In the genomic region with DNA sequence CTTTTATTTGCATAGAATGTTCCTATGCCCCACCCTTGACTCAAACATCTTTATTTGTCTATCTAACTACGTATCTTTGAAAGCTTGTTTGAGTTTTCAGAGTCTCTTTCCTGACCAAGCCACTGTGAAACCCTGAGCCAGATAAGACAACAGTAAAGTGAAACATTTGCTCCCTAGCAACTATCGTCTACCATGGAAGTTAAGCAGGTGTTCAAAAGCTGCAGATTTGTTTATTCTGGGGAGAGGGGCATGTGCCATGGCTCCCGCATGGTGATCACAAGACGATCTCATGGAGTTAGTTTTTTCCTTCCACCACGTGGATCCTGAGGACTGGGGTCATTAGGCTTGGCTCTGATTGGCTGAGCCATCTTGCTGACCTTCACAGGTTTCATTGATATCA, we compare ENCODE assay signal across 24 mouse cellular contexts. TPM values are rescaled to one million over a fixed set of nuclear protein-coding genes. Genes with fewer than 3 reads are reported as not detected.
"Had no signal": no experiment of that assay in that cellular context is flagged by ENCODE, and none has a peak within 500 bp of the region (broad histone marks: within the 10 kb centered on the region; RNA-seq: fewer than 3 reads in every experiment).

No protein-coding gene starts in this region.

- H3K9ac ChIP-seq: liver, embryonic 15.5 days; liver, postnatal 0 days; lung, embryonic 15.5 days; midbrain, embryonic 13.5 days; midbrain, embryonic 15.5 days; neural tube, embryonic 12.5 days had no signal

- H3K36me3 ChIP-seq: liver, embryonic 15.5 days; lung, embryonic 15.5 days; midbrain, embryonic 13.5 days; midbrain, embryonic 15.5 days; neural tube, embryonic 12.5 days had no signal

- H3K4me1 ChIP-seq: liver, embryonic 15.5 days; lung, embryonic 15.5 days; megakaryocyte, embryonic 14.5 days; midbrain, embryonic 15.5 days; neural tube, embryonic 12.5 days had no signal

- H3K9me3 ChIP-seq: liver, embryonic 15.5 days; lung, embryonic 15.5 days; midbrain, embryonic 13.5 days; midbrain, embryonic 15.5 days; neural tube, embryonic 12.5 days had no signal

- H3K4me3 ChIP-seq: liver, embryonic 15.5 days; lung, embryonic 15.5 days; megakaryocyte, embryonic 14.5 days; midbrain, embryonic 13.5 days; midbrain, embryonic 15.5 days; neural tube, embryonic 12.5 days had no signal

- H3K27ac ChIP-seq: liver, embryonic 15.5 days; lung, embryonic 15.5 days; macrophage; midbrain, embryonic 13.5 days; midbrain, embryonic 15.5 days; neural tube, embryonic 12.5 days had no signal

- ATAC-seq: liver, postnatal 0 days; lung, postnatal 0 days; midbrain, embryonic 13.5 days; midbrain, embryonic 15.5 days had no signal

- H3K27me3 ChIP-seq: liver, embryonic 15.5 days; lung, embryonic 15.5 days; megakaryocyte, embryonic 14.5 days; midbrain, embryonic 13.5 days; midbrain, embryonic 15.5 days; neural tube, embryonic 12.5 days had no signal

- DNase-seq: liver, postnatal 0 days; lung, adult 2 months; lung, postnatal 14 days; lung, postnatal 36 days; right cerebral cortex, postnatal 14 days; thymus, adult 2 months; thymus, postnatal 25 days; thymus, postnatal 4 days had no signal

- H3K4me2 ChIP-seq: liver, embryonic 15.5 days; lung, embryonic 15.5 days; midbrain, embryonic 11.5 days; midbrain, embryonic 13.5 days; midbrain, embryonic 15.5 days; neural tube, embryonic 12.5 days had no signal

RNA-seq across cellular contexts. Expression of a gene that starts 55.5 kb away (rescaled TPM):
- total RNA-seq: megakaryocyte progenitor cell, adult 5-6 weeks; midbrain, postnatal 0 days; monocyte, adult 5-6 weeks; neutrophil, adult 5-6 weeks had no signal
- polyA plus RNA-seq: liver, embryonic 15.5 days; liver, postnatal 0 days; lung, adult 2 months; lung, postnatal 0 days; macrophage; midbrain, embryonic 11.5 days; midbrain, embryonic 13.5 days; midbrain, embryonic 15.5 days; midbrain, postnatal 0 days; neural tube, embryonic 14.5 days; spleen, adult 2 months; testis, adult 2 months; thymus, adult 2 months had no signal

RNA-seq across cellular contexts. Expression of a gene that starts 58.6 kb away (rescaled TPM):
- total RNA-seq: megakaryocyte progenitor cell, adult 5-6 weeks; monocyte, adult 5-6 weeks had no signal
- polyA plus RNA-seq: liver, postnatal 0 days; macrophage; spleen, adult 2 months had no signal
